ENCODE assay signal across 14 mouse cellular contexts in genomic region chr15:36333857-36334256, GRCm38 (mm10).
DNase-seq lines count a peak whose midpoint lies in the region; TF ChIP-seq lines count a peak whose summit lies in the region.
"Had no signal": no experiment of that assay in that cellular context is flagged by ENCODE, and none has a peak within 500 bp of the region (broad histone marks: within the 10 kb centered on the region; RNA-seq: fewer than 3 reads in every experiment).

No protein-coding gene starts in this region.

- no peak overlapping the region for H3K27ac ChIP-seq in heart, adult 2 months
- H3K27ac ChIP-seq: heart, embryonic 15.5 days had no signal

- intact Hi-C loops in heart, adult 2 months (cut with DNase I) = no loop called here

- H3K9ac ChIP-seq in heart, adult 2 months (ENCODE audit: low read depth, low read length) = no peak overlapping the region
- H3K9ac ChIP-seq: heart, embryonic 15.5 days had no signal

- TF ChIP-seq EP300 in heart, adult 2 months (IDR thresholded peaks at IDR 0.05; ENCODE audit: insufficient read depth, low read depth, low read length) = no peak

- H3K27me3 ChIP-seq in heart, adult 2 months (ENCODE audit: control insufficient read depth, insufficient read depth, low read length) = no peaks in the 10 kb centered on the region
- H3K27me3 ChIP-seq: heart, embryonic 15.5 days had no signal

- no peaks in the 10 kb centered on the region for H3K36me3 ChIP-seq in heart, adult 2 months (ENCODE audit: control insufficient read depth, insufficient read depth, low read length)
- H3K36me3 ChIP-seq: G1E; heart, embryonic 15.5 days had no signal

- no peaks in the 10 kb centered on the region for H3K79me2 ChIP-seq in heart, adult 2 months (replicated peaks; ENCODE audit: control insufficient read depth, insufficient read depth, low read length)

- no peaks in the 10 kb centered on the region for H3K4me1 ChIP-seq in heart, adult 2 months (ENCODE audit: control insufficient read depth, insufficient read depth, low read length)
- H3K4me1 ChIP-seq: heart, embryonic 15.5 days had no signal

- DNase-seq in heart, adult 11 months = peak; percentile 57
- DNase-seq in heart, adult 2 months = no peak
- DNase-seq in retina, adult 2 months (ENCODE audit: low read depth, low spot score) = peak; percentile 9
- no peak for DNase-seq in retina, embryonic 14.5 days (ENCODE audit: low spot score)
- peak; percentile 45 for DNase-seq in induced T-regulatory cell, adult 2 months (ENCODE audit: low read depth)
- no peak for DNase-seq in adrenal gland, adult 18-20 months (ENCODE audit: low spot score in 2 of 2)
- DNase-seq in adrenal gland, postnatal 25 days = no peak
- DNase-seq in layer of hippocampus, adult 11-12 months (ENCODE audit: low spot score) = no peak
- DNase-seq: B cell, adult 2 months; lung, postnatal 14 days; spleen, adult 18-20 months had no signal

- H3K4me3 ChIP-seq in heart, adult 2 months = no peak overlapping the region
- H3K4me3 ChIP-seq: erythroblast, embryonic 14.5 days; heart, embryonic 15.5 days had no signal

- TF ChIP-seq POLR2A in heart, adult 2 months (IDR thresholded peaks at IDR 0.05; ENCODE audit: insufficient read depth, low read depth, low read length) = no peak

- no peak for TF ChIP-seq CTCF in heart, adult 2 months (IDR thresholded peaks at IDR 0.05)

- WGBS in heart, adult 2 months = 37% methylated on average over 1 of the region's 1 CpGs

Comparison
In these comparisons a context has a peak if more than half of its experiments do, and no peak if none do; other contexts are left out.
1. DNase-seq: peak in heart, adult 11 months (single experiment), retina, adult 2 months (single experiment) and induced T-regulatory cell, adult 2 months (single experiment); none in heart, adult 2 months (0 of 2), retina, embryonic 14.5 days (single experiment), adrenal gland, adult 18-20 months (0 of 2), adrenal gland, postnatal 25 days (single experiment) and layer of hippocampus, adult 11-12 months (single experiment).